Mouse (Mus musculus) adrenal gland, adult (tissue): ENCODE data around the gene Cfap126.
"Not testable (repeated sequence)": the region's sequence is repeated elsewhere in the genome, so short reads cannot be mapped to it uniquely, and the experiment has no call there.

ENCODE experiments used
- DNase-seq, 2 experiments: peaks; one replicate each; pipeline ENCODE4 v3.0.0; 2022 to 2023; ENCODE audit warnings: low spot score in 1 of 2; ENCODE audit not compliant: inconsistent age in 2 of 2

The Cfap126 gene

GRCm38 (mm10) chr1:171121839-171122238, 8.1 kb downstream of the Cfap126 start:
- no peak for DNase-seq

DNA sequence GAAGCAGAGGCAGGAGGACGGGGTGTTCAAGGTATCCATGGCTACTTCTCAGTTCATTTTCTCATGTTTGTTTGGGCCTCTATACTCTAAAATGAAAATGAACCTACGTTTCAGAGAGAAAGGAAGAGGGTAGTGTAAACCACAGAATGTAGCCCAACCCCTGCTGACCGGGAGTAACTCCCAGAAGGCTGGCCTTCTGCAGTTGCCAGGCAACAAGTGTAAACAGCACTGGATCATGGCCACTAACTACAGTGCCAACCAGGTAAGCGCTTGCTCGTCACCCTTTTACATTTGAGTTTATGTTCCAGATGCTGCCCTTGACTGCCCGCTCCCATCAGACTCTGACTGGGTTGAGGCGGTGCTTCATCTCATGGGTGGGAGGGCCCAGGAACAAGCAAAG, 9.2 kb downstream of the Cfap126 start:
- peak; percentile 38 to 71 for DNase-seq

- no peak for DNase-seq
Observed at GRCm38 (mm10) chr1:171124398-171124797, 10.7 kb downstream of the Cfap126 start.

- peak in 1 of 2 experiments; percentile 47 for DNase-seq
Observed at GRCm38 (mm10) chr1:171129251-171129650, 15.5 kb downstream of the Cfap126 start.

GRCm38 (mm10) chr1:171130971-171131370, 17.3 kb downstream of the Cfap126 start:
- no peak for DNase-seq

- DNase-seq = no peak
Observed at GRCm38 (mm10) chr1:171135600-171135999, 21.9 kb downstream of the Cfap126 start.

GRCm38 (mm10) chr1:171137486-171138155, 23.9 kb downstream of the Cfap126 start:
- DNase-seq = not testable (repeated sequence)

DNA sequence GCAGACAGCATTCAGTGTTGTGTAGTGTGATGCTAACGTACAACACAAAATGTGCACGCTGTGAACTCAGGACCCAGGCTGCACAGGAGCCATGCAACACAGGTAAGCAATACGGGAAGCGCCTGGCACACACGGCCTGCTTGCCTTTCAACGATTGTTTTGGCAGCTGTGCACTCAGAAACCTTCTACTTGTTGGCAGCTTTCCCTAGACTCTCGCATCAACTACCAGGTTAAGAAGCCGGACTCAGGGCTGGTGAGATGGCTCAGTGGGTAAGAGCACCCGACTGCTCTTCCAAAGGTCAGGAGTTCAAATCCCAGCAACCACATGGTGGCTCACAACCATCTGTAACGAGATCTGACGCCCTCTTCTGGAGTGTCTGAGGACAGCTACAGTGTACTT, 29.3 kb downstream of the Cfap126 start:
- not testable (repeated sequence) for DNase-seq

GRCm38 (mm10) chr1:171149974-171150760, 36.4 kb downstream of the Cfap126 start, which contains the start of the genes Sdhc and Mpz:
Sdhc (minus strand) TSS chr1:171150603.
Mpz (plus strand) TSS chr1:171150711.
- DNase-seq = peak; percentile 96 to 99

GRCm38 (mm10) chr1:171150838-171151391, 37.2 kb downstream of the Cfap126 start:
- DNase-seq = peak in 1 of 2 experiments; percentile 36

- DNase-seq = no peak
Observed at GRCm38 (mm10) chr1:171151966-171152365, 38.2 kb downstream of the Cfap126 start.

- DNase-seq = no peak
Observed at GRCm38 (mm10) chr1:171156644-171157043, 42.9 kb downstream of the Cfap126 start.

DNA sequence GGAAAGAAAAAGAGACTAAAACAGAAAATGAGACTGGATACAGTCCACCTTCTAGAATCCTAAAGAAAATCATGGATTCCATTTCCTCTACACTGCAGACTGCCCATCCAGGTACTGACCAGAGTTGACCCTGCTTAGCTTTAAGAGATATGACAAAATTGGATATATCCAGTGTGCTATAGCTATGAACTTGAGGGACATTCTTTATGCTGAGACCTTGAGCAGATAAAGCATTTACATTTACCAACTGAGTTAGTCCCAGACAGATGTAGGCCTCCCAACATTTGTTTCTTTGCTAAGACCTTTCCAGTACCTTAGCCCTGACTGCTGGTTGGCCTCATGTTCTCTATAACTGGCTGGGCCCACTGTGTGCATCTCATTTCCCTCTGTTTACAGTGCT, 44.2 kb downstream of the Cfap126 start:
- DNase-seq = no peak

DNA sequence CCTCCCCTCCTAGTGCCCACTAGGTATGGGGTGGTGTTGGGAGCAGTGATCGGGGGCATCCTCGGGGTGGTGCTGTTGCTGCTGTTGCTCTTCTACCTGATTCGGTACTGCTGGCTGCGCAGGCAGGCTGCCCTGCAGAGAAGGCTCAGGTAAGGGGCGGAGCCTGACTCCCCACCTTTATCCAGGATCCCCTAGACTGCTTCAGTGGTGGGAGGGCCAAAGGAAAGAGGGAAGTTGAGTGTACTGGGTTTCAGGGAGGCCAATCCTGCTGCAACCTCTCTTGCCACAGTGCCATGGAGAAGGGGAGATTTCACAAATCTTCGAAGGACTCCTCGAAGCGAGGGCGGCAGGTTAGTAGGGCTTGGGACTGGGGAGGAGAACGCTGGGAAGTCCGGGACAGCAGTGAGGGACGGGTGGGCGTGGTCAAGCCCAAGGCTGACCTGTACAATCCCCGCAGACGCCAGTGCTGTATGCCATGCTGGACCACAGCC, 45.8 kb downstream of the Cfap126 start:
- peak; percentile 34 to 69 for DNase-seq

GRCm38 (mm10) chr1:171162526-171162925, 48.8 kb downstream of the Cfap126 start:
- DNase-seq = peak; percentile 22 to 81

DNA sequence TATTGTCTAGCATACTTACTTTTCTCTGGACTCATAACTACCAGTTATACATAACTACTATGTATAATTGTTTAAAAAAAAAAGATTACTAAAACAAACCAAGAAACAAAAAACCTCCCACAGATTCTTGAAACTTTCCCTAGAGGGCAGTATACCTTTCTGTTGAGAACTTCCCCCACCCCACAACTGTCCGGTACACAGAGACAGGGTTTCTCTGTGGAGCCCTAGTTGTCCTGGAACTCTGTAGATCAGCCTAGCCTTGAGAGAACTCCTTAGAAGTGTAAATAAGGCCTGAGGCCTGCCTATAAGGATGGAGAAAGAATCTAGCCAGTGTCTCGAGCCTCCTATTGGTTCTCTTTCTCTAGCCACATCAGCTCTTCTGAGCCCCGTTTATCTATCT, 50.5 kb downstream of the Cfap126 start:
- DNase-seq = peak in 1 of 2 experiments; percentile 76

GRCm38 (mm10) chr1:171165629-171166345, 52.1 kb downstream of the Cfap126 start:
- DNase-seq = peak in 1 of 2 experiments; percentile 35

DNA sequence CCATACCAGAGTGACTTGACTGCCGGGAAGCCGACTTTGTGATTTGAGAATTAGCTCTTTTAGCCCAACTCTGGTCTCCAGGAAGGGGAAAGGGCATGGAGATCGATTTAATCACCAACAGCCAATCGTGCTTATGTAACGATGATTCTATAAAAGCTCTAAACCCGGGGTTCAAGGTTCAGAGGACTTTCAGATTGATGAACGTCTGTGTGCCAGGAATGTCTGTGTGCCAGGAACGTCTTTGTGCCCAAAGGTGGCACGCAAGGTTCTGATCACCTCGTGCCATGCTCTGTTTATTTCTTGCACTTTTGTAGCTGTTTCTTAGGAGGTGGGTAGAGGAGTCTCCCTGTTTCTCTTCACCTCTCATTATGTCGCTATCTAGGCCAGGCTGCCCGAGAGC, 55.2 kb downstream of the Cfap126 start:
- peak in 1 of 2 experiments; percentile 45 for DNase-seq

- DNase-seq = no peak
Observed at GRCm38 (mm10) chr1:171169913-171170312, 56.2 kb downstream of the Cfap126 start.

DNA sequence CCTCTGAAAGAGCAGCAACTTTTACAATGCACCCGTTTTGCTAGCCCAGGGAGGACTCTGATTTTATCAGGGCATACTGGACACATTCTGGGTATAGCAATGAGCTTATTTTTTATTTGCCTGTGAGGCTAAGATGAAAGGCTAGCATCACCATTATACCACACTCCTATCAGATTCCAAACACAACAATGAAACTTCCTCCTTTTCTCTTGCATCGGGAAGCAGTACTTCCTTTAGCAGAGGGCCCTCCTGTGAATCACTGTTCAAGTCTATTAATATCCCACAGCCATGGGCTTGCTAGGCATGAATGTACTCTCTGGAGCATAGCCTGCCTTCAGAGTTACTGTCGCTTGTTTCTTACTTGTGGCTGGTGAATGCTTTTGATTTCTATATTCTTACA, 57.4 kb downstream of the Cfap126 start:
- peak in 1 of 2 experiments; percentile 49 for DNase-seq

GRCm38 (mm10) chr1:171172779-171173178, 59.1 kb downstream of the Cfap126 start:
- no peak for DNase-seq
